Mouse (Mus musculus) heart, adult 8-10 months (tissue): ENCODE results near the gene Hormad2. TPM values are rescaled to one million over a fixed set of nuclear protein-coding genes. Genes with fewer than 3 reads are reported as not detected.

Source experiments
- DNase-seq: peaks from one replicate; pipeline ENCODE4 v3.0.0; 2022; ENCODE audit warnings: low spot score
- total RNA-seq, 4 experiments: library from RNA; stranded (reverse); gene quantifications; 2 replicates each; pipeline ENCODE4 v1.2.4; 2022

Gene Hormad2
- total RNA-seq, 4 experiments from 2014 or later = not detected

DNA sequence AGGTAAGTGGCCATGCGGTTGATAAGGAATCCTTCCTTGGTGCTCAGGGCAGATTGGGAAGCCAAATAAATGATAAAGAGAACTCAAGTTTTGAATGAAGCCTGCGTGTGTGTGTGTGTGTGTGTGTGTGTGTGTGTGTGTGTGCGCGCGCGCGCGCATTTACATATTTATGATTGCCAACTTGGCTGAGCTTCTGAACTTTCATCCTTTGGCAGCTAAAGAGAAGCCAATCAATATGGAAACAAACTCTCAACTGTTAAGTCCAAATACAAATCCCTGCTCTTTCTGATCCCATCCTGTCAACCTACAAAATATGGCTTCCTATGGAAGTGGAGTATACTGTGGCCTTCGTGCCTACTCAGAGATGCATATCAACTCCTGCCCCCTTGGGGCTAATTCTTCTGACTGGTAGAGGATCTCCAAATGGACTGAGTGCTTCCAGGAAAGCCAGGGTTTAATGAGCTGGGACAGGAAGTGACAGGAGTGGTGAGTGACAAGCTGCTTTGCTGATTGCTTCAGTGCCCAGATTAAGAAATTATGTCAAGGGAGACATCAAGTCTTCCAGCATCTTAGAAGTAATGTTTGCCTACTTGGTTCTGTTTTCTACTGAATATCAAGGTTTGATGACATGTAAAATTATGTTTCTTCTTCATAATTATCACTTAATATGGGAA, 5.4 kb upstream of the Hormad2 start:
- no peak for DNase-seq

DNA sequence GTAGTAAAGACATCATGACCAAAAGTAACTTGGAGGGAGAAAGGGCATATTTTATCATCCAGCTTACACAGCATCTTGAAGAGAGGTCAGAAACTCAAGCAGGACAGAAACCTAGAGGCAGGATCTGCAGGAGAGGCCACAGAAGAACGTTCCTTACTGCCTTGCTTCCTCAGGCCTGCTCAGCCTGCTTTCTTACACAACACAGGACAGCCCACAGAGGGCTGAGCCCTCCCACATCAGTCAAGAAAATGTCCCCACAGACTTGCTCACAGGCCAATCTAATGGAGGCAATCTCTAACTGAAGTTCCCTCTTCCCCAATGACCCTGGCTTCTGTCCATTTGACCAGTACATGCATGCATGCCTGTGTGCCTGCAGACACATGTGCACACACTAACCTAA, 1.4 kb upstream of the Hormad2 start:
- no peak for DNase-seq

DNA sequence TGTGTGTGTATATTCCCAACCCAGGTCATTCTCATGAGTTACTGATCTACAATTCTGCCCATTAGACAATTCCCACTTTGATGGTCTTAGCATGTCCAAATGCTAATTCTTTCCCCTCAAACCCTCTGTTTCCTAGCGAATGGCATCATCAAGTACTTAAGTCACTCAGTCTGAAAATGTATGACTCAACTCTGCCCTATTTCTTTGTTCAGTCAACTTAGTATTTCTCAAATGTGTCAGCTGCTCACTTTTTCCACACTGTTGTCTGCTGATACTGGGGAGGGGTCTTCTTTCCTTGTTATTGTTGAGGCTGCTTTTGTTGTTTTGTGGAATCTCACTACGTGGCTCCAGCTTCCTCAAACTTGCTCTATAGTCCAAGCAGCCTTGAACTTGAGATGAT, 2.7 kb downstream of the Hormad2 start:
- DNase-seq = no peak

DNA sequence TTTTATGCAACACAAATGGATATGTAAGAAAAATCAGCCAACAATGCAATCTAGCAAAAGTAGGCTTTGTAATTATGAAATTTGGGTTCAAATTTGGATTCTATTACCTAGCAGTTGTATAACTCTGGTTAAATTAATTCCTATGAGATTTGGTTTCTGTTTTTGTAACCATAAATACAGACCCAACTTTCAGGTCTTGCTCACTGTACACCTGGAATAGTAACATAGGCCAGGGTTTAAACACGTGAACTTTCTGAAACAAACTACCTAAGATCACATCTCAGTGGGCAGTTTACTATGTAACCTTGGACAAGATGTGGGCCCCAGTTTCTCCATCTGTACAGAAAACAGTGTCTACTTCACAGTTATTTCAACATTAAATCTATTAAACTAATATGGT, 3.6 kb downstream of the Hormad2 start:
- DNase-seq = no peak

DNA sequence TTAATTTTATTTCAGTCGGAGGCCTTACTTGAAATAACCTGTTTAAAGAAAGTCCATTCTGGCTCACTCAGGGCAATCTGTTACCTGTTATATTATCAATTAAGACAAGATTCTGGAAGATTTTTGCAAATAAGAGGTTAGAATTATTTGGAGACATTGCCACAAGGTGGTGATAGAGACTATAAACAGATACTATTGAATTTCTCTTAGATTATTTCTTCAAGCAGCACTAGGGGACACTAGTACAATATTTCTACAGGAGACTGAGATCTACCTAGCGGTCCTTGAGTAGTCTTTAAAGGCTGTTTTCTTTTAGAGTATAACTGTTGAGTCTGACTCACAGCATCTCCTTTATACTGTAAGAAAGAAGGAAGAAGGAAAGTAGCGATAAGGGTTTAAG, 4.3 kb downstream of the Hormad2 start:
- peak; percentile 21 for DNase-seq

DNA sequence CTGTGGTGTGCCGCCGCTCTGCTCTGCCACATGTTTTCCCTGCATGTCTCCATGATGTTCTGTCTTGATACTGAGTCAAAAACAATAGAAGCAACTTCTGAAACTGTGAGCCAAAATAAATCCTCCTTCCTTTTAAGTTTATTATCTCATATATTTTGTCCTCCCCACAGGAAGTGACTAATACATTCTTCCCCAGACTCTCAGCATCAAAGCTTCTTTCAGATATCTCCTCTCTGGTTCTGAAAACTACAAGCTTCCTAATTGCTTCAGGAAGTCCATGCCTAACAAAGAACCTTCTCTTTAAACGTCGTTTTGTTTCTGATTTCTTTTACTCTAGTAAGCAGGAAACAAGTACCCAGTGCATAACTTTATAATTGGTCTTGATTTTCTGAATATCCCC, 6.4 kb downstream of the Hormad2 start:
- DNase-seq = no peak

DNA sequence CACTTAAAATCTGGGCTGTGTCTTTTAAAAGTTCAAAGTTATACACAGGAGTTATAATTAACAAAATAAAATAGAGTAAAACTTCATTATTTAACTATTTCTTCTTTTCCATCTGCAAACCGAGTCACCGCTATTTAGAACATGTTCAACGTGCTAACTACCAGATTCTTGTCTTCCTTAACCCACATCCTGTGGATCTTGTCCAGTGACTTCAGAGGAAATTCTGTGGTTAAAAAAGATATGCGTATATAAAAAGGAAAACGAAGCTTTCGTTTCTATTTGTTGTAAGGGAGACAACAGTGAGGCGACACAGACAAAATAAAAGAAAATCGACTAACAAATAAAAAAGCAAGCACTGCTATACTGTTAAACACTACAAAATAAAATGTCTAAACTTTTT, 17.1 kb downstream of the Hormad2 start:
- no peak for DNase-seq

DNA sequence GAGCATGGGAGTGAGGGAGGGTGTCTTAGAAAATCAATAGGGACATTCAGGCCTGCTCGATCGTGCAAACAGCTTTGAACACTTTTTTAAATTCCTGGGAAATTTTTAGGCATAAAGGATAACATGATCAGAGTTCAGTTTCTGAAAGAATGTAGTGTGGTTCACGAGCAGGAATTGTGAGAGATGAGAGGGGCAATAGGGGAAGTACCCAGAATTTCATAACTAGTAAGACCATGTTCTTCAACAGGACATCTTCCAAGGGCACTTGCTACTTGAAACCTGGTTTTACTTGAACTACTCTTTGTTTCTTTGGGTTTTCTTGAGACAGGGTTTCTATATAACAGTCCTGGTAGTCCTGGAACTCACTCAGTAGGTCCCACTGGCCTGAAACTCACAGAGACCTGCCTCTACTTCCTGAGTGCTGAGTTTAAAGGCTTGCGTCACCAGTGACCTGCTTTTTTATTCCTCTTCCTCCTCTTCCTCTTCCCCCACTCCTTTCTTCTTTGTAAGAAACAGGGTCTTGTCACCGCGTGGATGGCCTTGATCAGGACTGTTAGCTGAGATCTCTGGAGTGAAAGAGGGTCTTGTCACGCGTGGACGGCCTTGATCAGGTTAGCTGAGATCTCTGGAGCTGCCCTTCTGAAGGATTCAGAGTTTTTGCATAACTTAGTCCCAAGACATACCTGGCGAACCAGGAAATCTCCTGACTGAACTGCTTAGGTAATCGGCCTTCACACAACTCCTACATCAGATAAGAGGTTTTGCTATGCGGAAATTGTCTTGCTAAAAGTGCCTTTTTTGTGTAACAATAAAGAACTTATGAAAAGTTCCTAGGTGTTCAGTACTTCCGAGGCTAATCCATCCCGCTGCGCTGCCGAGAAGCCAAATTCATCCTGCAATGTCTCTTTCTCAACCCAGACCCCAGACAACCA, 18.1 kb downstream of the Hormad2 start:
- DNase-seq = no peak

DNA sequence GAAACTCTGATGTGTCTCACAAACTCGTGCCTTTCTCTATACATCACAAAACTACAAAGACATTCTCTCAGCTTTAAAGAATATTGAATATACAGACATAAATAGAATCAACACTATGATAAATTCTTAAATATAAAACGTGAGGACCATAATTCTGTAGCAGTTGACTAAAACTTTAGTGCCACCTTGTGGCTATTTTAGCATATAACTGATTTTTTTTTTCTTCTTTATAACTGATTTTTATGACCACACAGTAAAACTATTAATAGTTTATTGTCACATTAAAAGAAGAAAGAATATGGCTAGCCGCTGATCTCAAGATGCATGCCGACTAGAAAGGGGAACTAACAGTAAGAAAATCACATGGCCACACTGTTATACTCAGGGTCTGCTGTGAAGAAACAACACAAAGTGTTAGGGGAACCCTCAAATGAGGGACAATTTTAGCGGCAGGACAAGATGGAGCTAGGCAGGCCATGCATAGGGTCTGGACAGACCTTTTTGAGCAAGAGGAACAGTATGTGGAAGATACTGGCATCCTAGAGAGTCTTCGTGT, 18.9 kb downstream of the Hormad2 start:
- peak; percentile 25 for DNase-seq

DNA sequence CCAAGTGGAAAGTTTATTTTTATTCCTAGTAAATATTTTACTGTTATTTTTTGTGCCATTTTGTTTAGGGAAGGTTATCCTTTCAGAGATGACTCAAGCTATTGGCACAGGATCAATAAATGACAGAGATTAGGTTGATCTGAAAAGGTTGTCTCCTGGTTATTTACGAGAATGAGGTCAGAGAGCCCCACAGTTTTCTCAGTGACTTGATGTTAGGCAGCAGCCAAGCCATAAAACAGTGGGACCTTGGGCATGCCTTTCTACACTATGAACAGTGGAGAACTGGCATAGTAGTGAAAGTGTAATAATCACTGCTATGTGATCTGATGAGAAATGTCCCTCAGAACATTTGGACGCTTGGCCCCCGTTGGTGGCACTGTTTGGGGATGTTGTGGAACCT, 22.9 kb downstream of the Hormad2 start:
- DNase-seq = no peak

DNA sequence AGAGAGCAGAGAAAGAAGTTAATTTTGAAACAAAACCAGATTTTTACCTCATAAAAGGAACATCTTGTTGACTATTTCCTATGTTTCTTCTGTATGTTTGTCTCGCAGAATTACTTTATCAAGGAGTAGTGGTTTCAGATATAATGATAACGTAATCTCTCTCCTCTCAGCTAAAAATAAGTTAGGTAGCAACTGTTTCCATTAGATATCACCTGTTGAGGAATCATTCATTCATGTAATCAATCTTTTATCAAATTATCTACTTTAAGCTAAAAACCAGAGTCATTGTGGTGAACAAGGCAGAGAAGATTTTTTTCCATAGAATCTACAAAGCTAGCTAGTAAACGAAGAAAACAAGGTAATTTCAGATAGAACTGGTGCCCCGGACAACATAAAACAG, 28.6 kb downstream of the Hormad2 start:
- DNase-seq = no peak

DNA sequence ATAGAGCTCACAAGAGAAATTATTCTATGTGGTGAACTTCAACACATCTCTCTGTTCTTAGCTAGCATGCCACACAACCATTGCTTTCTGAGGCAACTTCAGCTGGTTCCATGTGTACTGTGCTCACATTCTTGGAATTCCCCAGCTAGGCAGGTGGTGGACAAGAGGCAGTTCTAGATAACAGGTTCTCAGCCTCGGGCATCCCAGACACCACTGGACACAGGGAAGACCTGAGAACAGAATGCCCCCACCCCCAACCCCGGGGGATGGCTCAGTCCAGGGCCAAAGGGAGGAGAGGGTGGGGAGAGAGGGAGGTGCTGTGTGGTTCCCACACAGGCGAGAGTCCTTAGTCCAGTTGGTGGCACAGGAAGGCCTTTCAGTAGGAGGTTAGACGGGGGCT, 36.6 kb downstream of the Hormad2 start:
- no peak for DNase-seq

DNA sequence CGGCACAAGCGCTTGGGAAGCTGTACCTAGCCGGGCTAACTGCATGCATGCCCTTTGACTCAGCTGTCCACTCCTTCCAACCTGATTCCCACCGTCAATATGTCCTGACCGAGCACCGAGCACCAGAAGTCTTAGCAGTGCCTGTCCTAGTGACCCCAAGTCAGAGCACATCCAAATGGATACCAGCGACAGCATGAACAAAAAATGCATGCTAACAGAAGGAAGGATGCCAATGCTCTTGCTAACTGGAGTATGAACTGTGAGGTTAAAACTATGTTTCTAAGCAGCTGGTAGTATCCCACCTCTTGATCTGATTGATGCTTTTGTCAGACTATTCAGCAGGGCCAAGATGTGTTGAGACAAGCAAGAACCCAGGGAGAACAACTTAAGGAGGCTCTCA, 37.5 kb downstream of the Hormad2 start:
- no peak for DNase-seq

DNA sequence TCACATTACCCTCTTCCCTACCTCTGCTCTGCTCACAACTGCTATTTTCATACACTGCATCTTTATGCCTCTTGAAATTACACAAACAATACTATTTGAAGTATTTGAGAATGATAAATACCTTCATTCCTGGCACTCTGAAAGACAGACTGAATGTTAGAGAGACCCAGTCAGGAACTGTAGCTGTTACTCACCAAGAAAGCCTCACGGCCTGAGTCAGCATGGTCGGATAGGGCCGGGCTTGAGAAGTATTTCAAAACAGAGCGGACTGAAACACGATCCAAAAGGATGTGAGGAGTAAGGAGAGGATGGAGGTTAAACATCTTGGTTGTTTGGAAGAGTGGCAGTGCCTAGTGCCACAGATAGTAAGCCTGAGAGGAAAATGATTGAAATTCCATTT, 39.7 kb downstream of the Hormad2 start:
- no peak for DNase-seq

DNA sequence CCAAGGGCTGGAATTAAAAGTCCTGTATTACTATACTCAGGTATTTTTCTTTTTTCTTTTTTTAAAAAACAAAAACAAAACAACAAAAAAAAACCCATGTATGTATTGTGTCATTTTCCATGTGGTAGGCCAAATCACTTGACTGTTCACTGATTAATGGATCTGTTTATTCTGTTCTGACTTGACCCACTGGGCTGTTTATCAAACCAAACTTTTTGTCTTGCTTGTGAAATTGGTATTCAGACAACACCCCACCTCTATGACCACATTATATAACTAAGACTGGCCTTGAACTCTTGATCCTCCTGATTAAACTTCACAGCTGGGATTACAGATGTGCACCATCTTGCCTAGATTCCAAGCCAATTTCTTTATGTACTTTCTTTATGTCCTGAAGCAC, 46.7 kb downstream of the Hormad2 start:
- no peak for DNase-seq

DNA sequence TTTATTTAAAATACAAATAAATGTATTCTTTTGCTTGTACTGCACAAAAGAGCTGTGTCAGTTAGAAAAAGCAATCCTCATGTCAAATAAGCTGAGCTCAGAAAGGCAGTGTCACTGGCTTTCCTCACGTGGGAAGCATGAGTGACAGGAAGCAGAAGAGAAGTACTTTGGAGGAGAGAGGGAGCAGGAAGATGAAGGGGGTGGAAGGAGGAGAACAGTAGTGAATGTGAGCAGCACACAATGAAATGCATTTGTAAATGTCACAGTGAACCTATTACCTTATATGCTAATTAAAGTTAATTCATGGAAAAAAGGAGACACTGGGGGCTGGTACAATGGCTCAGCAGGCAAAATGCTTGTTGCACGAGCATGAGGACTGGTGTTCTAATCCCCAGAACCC, 52.9 kb downstream of the Hormad2 start:
- DNase-seq = no peak

DNA sequence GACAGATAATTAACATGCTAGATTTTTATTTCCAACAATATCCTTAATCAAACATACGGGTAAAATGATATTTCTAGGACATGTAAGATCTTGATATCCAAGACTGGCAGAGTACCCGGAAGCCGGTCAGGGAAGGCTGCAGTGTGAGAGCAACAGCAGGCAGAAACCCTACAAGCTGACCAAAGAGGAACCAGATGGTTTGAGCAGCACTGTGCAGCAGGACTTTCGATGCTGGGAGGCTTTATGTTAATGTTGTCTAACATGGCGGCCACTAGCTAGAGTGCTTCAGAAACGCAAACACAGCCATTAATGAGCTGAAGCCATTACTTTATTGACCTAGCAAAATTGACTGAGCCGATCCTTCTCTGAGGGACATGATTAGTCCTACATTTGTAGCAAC, 58.6 kb downstream of the Hormad2 start:
- DNase-seq = no peak

DNA sequence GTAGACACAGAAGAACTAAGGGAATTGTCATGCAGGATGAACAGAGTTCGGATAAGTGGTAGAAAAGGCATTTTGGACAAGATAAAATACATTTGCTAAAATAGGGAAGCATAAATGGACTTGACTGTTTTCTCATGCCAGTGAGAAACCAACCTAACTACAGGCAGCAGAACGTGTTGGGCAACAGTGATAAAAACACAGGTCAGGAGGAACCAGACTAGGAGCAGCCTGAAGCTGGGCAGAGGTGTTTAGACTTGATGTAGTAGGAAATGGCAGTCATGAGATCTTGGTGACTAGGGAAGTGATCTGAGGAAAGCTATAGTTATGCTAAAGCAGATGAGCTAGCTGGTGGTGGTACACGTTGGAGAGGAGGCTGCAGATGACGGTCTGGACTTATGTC, 61.0 kb downstream of the Hormad2 start:
- no peak for DNase-seq

DNA sequence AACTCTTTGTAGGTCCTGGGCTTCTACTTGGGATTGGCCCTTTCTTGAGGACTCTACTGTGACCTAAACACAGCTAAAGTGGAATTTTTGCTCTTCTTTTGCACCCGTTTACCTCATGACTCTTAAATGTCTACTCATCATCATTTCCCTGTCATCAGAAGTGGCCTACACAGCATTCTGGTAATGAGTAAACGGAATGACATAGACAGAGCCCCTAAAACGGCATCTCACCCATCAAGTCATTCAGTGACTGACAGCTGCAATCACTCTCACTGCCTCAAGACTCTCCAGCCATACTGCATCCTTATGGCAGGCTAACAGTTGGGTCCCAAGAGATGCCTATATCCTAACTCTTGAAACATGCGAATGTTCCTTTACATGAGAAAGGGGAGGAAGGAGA, 74.5 kb downstream of the Hormad2 start:
- DNase-seq = no peak

DNA sequence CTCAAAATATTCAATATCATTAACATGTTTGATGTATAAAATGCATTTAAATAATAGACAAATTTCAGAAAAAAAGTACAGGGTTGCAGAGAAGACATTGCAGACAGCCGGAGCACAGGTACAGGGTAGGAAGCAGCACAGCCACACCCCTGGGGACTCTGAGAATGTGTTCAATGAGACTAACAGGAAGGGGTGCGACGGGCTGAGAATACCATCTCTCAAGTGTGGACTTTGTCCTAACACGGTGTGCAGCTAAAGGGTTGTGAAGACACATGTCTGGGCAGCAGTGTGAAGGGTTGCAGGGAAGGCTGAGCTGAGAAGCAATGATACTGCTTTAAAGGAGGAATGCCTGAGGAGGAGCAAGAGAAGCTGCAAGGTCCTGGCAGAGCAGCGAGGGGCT, 85.5 kb downstream of the Hormad2 start:
- no peak for DNase-seq

DNA sequence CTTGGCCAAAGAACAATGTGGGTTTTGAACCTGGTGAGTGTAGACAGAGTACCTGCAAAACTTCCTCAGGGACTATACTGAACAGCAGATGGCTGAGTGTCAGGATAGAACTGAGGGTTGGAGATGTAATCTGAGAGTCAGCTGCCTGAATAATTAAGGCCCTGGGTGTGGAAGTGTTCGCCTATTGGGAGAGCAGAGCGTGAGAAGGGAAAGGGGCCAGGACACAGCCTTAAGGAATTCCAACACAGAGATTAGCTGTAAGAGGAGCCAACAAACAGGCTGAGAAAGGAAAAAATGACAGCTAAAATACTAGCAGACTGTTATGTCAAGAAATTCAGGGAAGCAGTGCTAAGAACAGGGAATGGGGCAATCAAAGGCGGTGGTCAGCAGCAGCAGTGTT, 88.3 kb downstream of the Hormad2 start:
- peak; percentile 11 for DNase-seq

DNA sequence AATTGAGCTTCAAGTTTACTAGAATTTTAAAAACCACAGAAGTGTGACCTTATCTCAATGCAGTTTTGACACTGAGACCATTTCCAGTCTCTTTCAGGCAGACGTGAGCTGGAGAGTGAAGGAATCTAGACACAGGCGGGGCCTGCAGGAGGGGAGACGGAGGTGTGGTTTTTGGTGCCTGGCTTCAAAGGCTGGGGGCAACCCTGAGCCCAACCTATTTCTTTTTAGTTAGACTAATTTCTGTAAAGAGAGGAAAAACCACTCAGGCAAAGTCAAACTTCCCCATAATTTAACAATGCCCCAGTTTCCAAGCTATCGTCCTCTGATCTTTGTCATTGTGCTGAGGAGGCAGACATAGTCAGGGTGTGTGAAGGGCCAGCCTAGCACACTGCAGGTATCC, 97.0 kb downstream of the Hormad2 start:
- DNase-seq = no peak

DNA sequence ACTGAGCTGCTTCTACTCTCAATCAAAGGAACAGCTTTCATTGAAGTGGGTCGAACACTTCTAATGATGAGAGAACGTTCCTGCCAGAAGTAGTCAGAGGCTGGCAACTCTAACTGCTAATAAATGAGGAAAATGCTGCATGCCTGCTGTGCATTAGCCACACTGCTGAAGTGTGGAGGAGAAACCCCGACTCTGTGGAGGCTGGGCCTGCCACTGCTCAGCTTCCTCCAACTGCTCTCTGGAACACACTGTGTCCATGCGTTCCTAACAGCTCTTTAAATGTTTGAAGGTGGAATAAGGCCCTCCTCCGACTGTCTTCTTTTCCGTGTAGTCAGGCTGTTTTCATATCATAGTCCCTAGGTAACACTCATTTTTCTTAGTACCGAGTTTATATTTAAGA, 98.9 kb downstream of the Hormad2 start:
- DNase-seq = no peak
